Mouse (Mus musculus) adrenal gland, adult 8-10 months (tissue): ENCODE data around the gene Glrb. TPM values are rescaled to one million over a fixed set of nuclear protein-coding genes. Genes with fewer than 3 reads are reported as not detected.

Experiments
- DNase-seq: peaks from one replicate; pipeline ENCODE4 v3.0.0; 2022
- total RNA-seq, 4 experiments: library from RNA; stranded (reverse); gene quantifications; 2 replicates each; pipeline ENCODE4 v1.2.4; 2022

The Glrb gene
- total RNA-seq, 4 experiments from 2014 or later = 8.9 to 22.2 (median 13.6) TPM

DNA sequence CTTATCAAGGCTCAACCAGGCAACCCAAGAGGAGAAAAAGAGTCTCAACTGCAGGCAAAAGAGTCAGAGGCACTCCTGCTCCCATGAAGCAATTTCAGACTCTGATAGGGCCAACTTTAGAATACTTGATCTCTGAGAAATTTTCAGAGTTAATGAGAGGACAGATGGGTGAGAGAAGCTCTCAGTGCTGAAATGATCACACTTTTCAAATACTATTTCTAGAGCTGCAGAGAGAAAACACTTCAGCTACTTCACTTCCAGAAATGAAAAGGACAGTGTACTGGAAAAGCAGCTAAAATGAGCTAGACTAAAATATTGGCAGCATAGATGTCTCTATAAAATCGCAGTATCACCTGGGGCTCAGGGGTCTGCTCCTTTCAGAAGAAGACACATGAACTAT, 94.8 kb downstream of the Glrb start:
- no peak for DNase-seq

DNA sequence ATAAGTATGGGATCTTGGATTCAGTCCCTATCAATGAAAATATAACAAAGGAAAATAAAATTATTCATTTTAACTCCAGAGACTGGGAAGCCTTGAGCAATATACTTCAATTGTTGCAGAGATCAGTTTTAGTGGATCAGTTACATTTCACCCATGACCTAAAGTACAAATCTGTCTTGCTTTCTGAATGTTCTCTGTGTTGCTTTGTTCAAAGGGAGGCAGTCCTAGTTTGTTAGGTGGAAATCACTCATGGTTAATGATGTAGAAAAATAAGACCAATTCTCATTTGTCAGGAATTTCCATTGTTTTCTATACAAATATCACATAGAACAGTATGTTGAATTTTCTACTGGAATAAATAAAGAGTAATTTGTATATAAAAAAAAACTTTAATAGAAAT, 99.7 kb downstream of the Glrb start:
- no peak for DNase-seq

DNA sequence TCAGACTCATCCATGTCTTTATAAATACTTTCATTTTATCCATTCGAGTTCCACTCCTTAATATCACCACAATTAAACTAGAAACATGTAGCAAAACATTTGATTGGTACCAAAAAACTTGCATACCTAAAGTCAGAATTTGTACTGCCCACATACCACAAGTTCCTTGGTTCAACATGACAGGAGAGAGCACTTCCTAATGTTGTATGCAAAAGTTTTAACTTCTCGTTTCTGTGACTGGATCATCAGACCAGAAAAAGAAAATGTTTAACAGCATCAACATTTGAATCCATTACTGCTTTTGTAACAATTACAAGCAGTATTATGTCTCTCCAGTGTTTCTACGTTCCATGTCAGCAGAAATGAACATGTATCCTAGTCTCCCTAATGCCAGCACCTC, 101.2 kb downstream of the Glrb start:
- DNase-seq = no peak

DNA sequence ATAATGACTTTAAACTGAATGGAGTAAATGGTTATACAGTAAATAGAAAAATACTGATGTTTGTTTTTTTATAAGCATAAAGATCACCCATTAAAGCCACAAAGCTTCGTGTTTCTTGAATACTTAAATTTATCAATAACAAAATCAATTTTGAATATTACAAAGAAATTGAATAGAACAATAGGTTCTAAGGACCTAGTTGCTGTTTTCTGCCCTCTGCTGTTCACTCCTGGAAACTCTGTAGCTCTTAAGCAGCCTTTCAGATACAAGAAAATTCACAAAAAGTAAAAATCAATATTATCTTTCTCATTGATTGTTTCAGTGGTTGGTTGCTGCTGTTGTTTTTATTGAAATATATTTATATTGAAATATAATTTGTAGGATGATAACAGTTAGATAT, 108.1 kb downstream of the Glrb start:
- DNase-seq = no peak

DNA sequence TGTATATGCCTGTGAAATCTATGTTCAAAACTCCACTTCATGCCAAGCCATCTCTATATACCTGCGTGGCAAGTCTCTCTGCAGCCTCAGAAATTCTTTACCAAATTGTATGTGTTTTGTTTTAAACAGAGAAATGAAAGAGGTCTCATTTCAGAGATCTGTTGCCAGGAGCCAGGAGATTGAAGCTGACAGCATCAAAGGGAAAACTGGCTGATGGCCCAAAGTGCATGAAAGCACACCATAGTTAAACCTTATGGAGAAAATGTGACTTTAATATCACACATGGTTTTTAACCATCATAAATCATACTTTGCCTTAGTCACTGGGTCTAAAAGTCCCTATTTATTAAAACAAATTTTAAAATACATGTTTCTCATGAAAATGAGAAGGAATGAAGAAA, 109.6 kb downstream of the Glrb start:
- DNase-seq = no peak

DNA sequence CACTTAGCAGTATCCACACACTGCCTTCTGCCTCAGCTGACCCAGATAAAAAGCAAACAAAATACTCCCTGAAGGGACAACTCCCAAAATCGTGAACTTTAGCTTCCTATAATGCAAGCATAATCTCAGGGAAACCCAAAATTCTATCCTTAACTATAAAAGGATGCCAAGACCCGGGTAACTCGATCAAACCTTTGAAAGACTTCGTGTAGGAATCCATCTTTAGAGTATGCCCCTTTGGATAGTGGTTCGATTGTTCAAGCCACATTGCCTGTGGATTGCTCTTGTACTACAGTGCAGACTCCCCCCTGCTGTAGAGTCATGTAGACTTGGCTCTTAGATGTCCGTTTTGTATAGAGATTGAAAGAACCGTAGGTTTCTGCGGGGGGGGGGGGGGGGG, 110.2 kb downstream of the Glrb start:
- no peak for DNase-seq

DNA sequence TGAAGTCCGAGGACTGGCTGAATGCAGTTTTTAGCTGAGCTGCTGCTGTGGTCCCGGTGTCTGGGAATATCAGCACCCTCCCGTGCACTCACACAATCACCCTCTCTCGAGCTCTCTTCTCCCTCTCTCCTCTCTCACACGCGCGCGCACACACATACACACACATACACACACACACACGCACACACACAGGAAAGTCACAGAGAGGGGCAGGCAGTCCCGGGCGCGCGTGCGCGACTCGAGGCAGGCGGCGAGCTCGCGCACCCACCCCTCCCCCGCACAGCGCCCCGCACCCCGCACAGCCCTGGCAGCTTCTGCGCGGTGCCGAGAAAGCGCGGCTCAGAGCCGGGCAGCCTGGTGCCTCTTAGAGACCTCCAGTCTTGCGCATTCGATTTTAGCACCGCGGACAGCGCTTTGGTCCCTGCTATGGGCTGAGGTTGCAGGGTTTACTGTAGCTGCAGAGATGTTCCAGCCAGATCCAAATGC, 110.8 kb downstream of the Glrb start, which contains the start of gene Gria2:
Gria2 (minus strand) TSS at position 240 of the 486 bp plus-strand sequence.
- DNase-seq = peak; percentile 47

DNA sequence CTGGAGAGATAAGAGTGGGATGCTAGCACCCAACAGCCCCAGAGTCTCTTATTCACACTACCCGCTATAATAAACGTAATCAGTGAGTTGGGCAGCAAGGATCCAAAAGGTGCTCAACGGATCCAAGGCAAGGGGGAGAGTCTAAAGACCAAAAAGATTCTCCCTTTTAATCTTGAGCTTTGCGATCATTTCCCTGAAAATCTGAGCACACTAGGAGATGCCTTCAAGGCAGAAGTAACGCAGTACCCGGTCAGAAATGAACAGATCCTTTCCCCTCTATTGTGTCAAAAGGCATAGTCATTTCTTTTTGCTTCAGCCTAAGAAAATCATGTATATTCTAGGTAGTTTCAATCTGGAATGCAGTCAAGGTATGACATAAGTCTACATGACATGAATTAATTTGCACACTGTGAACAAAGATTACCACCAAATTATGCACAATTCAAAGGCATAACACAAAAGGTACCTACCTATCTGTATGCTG, 111.6 kb downstream of the Glrb start:
- DNase-seq = no peak

DNA sequence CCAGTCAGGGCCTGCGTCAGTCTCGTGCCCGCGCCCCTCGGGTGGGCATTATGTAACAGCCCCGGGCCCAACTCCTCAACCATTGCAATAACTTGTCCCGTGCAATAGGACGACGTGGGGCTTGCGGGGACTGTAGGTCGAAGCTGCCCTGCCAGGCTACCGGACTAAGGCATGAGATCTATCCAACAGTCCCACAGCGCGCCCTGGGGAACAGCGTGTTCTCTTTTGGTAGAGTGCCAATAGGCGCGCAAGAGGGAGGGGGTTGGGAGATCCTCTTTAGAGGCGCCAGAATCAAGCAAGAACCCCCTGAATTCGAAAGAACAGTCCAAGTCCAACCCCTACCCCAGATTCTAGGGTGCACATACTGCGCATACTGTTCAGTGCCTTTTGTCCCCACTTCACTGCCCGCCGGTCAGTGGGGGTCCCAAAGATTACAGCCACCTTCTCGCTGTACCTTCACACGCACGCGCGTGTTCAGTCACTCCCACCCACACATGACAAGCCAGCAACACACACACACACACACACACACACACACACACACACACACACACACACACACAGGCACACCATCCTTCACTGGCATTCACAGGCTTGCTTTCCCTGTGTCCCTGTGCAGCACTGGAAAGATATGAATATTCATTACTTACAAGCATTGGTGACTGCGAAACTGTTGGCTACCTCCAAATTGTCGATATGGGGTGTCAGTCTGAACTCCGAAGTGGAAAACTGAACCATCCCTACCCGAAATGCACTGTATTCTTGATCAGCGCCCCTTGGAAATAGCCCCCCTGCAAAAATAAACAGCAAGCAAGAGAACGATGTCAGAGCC, 112.2 kb downstream of the Glrb start:
- no peak for DNase-seq

DNA sequence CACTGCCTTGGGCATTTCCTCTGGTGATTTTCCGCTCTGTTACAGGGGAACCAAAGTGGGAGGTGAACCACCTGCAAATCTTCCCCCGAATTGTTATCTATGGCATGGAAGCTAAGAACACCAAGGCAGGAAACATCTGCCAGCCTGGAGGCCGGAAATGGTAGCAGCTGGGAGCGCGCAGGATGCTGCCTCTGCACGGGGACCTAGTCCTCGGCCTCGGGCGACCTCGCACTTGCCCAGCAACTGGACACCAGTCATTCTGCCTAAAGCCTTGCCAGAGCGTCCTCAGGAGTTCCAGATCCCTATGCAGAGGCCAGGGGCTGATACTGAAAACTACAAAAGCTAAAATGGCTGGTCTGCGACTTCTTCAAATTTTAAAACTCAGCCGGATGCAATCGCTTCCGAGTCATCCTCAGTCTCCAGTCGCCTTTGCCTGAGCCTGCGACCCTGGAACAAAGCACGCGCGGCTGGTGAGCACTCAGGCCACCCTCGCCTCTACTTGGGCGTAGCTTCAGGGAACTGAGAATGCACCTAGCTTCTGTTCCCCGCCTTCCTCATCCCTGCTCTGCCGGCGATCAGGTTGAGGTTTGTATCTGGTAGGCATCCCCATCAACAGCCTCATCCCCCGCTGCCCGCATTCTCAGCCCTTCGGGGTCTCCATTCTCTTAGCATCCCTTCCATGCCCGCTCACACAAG, 113.0 kb downstream of the Glrb start:
- no peak for DNase-seq

DNA sequence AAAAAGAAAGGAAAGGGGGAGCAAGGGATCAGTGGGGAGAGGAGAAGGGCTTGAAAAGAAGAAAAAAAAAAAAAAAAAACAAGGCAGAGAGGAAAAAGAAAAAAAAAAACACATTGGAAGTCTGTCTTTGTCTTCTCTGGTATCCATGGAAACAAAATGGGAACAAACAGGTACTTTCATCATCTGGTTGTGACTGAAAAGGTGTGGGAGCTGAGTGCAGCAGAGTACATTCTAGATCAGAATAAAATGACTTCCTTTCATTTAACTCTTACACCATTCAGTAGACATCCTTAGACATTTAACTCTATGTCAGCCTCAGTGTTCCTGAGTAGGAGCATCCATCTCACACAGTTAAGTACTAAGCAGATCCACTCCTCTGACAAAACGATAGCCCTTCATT, 115.5 kb downstream of the Glrb start:
- DNase-seq = no peak

DNA sequence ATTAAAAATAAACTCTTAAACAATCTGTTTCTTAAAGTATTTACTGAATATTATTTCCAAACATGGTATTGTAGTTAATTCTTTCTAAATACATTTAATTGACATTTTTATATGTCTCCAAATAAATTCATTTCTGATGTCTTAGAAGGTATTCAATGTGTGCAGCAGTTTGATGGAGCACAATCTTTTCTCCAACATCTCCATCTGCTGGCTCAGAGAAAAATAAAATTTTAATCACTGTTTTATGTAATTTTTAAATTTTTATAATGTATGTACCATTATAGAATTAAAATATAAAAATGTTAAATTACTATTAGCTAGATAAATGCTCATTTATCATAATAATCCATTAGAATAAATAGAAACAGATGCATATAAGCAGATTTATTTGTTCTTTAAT, 116.7 kb downstream of the Glrb start:
- DNase-seq = no peak

DNA sequence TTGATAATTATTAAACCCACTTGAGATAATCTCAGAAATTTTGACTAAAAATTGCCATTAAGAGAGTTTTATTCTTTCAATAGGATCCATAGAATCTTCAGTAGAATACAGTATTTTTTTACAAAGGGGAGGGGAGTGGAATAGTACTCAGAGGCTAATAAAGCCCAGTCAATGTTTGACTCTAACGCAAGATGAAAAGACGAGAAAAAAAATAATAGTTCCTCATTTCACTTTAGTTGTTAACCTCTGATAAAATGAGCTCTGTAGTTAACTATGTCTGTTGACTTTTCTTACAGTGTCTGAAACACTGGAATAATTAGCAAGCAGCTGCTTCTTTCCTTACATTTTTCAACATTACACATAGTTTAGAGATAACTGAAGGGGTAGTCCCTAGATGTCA, 118.2 kb downstream of the Glrb start:
- DNase-seq = no peak

Other genes with a start within 250 kb of the Glrb start
- gene Gria2, start 110.8 kb downstream of the Glrb start, total RNA-seq = 10 to 100 TPM; 12.2 to 22.3 (median 18.1) TPM
- gene Pdgfc, start 122.8 kb upstream of the Glrb start, total RNA-seq = 1 to 10 TPM; 6.3 to 9.0 (median 7.5) TPM